Mouse (Mus musculus): Measurements from ENCODE around the gene Ptprk. TPM values are rescaled to one million over a fixed set of nuclear protein-coding genes. Genes with fewer than 3 reads are reported as not detected.

Gene Ptprk
- polyA plus RNA-seq, 1 experiment, result 28.8 TPM

GRCm38 (mm10) chr10:28564110-28564674 lies 489.6 kb downstream of the Ptprk start:
- Histone ChIP-seq H3K4me2 (ENCODE audit: low read depth) (no peak overlapping the region), H3K36me3 (ENCODE audit: control insufficient read depth, insufficient read depth) (peaks cover 3% of the 10 kb centered on the region), H3ac (ENCODE audit: control insufficient read depth, insufficient read length) (no peak overlapping the region), H3K79me2 (ENCODE audit: control insufficient read depth, insufficient read depth) (no peaks in the 10 kb centered on the region), H3K4me3 (no peak overlapping the region), H3K27me3 (ENCODE audit: control insufficient read depth, insufficient read depth, insufficient read length) (no peaks in the 10 kb centered on the region)
- no peak for TF ChIP-seq E2F4 (IDR thresholded peaks at IDR 0.05; ENCODE audit: insufficient read depth)
- TF ChIP-seq SRF (IDR thresholded peaks at IDR 0.05; ENCODE audit: control insufficient read depth, insufficient read length, low read depth), result no peak
- no peak for TF ChIP-seq CEBPB (IDR thresholded peaks at IDR 0.05; ENCODE audit: insufficient read depth, poor library complexity, severe bottlenecking)
- no peak for TF ChIP-seq REST (IDR thresholded peaks at IDR 0.05; ENCODE audit: insufficient read depth, insufficient read length)
- no peak for TF ChIP-seq USF1 (IDR thresholded peaks at IDR 0.05; ENCODE audit: low read depth)
- no peak for TF ChIP-seq POLR2AphosphoS2 (IDR thresholded peaks at IDR 0.05; ENCODE audit: insufficient read length, low read depth)
- no peak for TF ChIP-seq TCF3 (IDR thresholded peaks at IDR 0.05; ENCODE audit: insufficient read length, low read depth)
- TF ChIP-seq MYOG (IDR thresholded peaks at IDR 0.05; ENCODE audit: control insufficient read depth in 1 of 3, insufficient read depth in 1 of 3, insufficient read length in 2 of 3, low read depth in 2 of 3), result no peak
- TF ChIP-seq POLR2A (IDR thresholded peaks at IDR 0.05; ENCODE audit: insufficient read length, low read depth), result no peak
- no peak for TF ChIP-seq MAX (IDR thresholded peaks at IDR 0.05; ENCODE audit: low read depth)
- no peak for TF ChIP-seq MYOD1 (IDR thresholded peaks at IDR 0.05; ENCODE audit: control insufficient read depth in 1 of 3, insufficient read length in 2 of 3, low read depth in 2 of 3)
- TF ChIP-seq TCF12 (IDR thresholded peaks at IDR 0.05; ENCODE audit: insufficient read depth, poor library complexity, severe bottlenecking), result no peak

- no peak for TF ChIP-seq TCF12 (IDR thresholded peaks at IDR 0.05; ENCODE audit: insufficient read depth, poor library complexity, severe bottlenecking)
- no peak for TF ChIP-seq MAX (IDR thresholded peaks at IDR 0.05; ENCODE audit: low read depth)
- no peak for TF ChIP-seq MYOG (IDR thresholded peaks at IDR 0.05; ENCODE audit: control insufficient read depth in 1 of 3, insufficient read depth in 1 of 3, insufficient read length in 2 of 3, low read depth in 2 of 3)
- TF ChIP-seq E2F4 (IDR thresholded peaks at IDR 0.05; ENCODE audit: insufficient read depth), result no peak
- no peak for TF ChIP-seq USF1 (IDR thresholded peaks at IDR 0.05; ENCODE audit: low read depth)
- TF ChIP-seq POLR2A (IDR thresholded peaks at IDR 0.05; ENCODE audit: insufficient read length, low read depth), result no peak
- TF ChIP-seq REST (IDR thresholded peaks at IDR 0.05; ENCODE audit: insufficient read depth, insufficient read length), result no peak
- Histone ChIP-seq H3K4me3 (no peak overlapping the region), H3K36me3 (ENCODE audit: control insufficient read depth, insufficient read depth) (peaks cover 7% of the 10 kb centered on the region), H3K4me2 (ENCODE audit: low read depth) (no peak overlapping the region), H3ac (ENCODE audit: control insufficient read depth, insufficient read length) (no peak overlapping the region), H3K79me2 (ENCODE audit: control insufficient read depth, insufficient read depth) (no peaks in the 10 kb centered on the region), H3K27me3 (ENCODE audit: control insufficient read depth, insufficient read depth, insufficient read length) (no peaks in the 10 kb centered on the region)
Measured at GRCm38 (mm10) chr10:28566378-28566777, 491.8 kb downstream of the Ptprk start.

- Histone ChIP-seq H3K79me2 (ENCODE audit: control insufficient read depth, insufficient read depth) (no peaks in the 10 kb centered on the region), H3K4me2 (ENCODE audit: low read depth) (no peak overlapping the region), H3K36me3 (ENCODE audit: control insufficient read depth, insufficient read depth) (peaks cover 7% of the 10 kb centered on the region), H3ac (ENCODE audit: control insufficient read depth, insufficient read length) (no peak overlapping the region), H3K27me3 (ENCODE audit: control insufficient read depth, insufficient read depth, insufficient read length) (no peaks in the 10 kb centered on the region), H3K4me3 (no peak overlapping the region)
- TF ChIP-seq POLR2A (IDR thresholded peaks at IDR 0.05; ENCODE audit: insufficient read length, low read depth) (no peak), REST (IDR thresholded peaks at IDR 0.05; ENCODE audit: insufficient read depth, insufficient read length) (no peak), TCF3 (IDR thresholded peaks at IDR 0.05; ENCODE audit: insufficient read length, low read depth) (no peak), TCF12 (IDR thresholded peaks at IDR 0.05; ENCODE audit: insufficient read depth, poor library complexity, severe bottlenecking) (no peak), CEBPB (IDR thresholded peaks at IDR 0.05; ENCODE audit: insufficient read depth, poor library complexity, severe bottlenecking) (no peak), MYOG (IDR thresholded peaks at IDR 0.05; ENCODE audit: control insufficient read depth in 1 of 3, insufficient read depth in 1 of 3, insufficient read length in 2 of 3, low read depth in 2 of 3) (no peak), E2F4 (IDR thresholded peaks at IDR 0.05; ENCODE audit: insufficient read depth) (no peak), MAX (IDR thresholded peaks at IDR 0.05; ENCODE audit: low read depth) (no peak), USF1 (IDR thresholded peaks at IDR 0.05; ENCODE audit: low read depth) (no peak), SRF (IDR thresholded peaks at IDR 0.05; ENCODE audit: control insufficient read depth, insufficient read length, low read depth) (no peak), POLR2AphosphoS2 (IDR thresholded peaks at IDR 0.05; ENCODE audit: insufficient read length, low read depth) (no peak), MYOD1 (IDR thresholded peaks at IDR 0.05; ENCODE audit: control insufficient read depth in 1 of 3, insufficient read length in 2 of 3, low read depth in 2 of 3) (no peak)
Measured at GRCm38 (mm10) chr10:28566828-28567227, 492.2 kb downstream of the Ptprk start.

GRCm38 (mm10) chr10:28567441-28567840 lies 492.8 kb downstream of the Ptprk start:
- Histone ChIP-seq H3K27me3 (ENCODE audit: control insufficient read depth, insufficient read depth, insufficient read length) (no peaks in the 10 kb centered on the region), H3K4me3 (no peak overlapping the region), H3K36me3 (ENCODE audit: control insufficient read depth, insufficient read depth) (peaks cover 7% of the 10 kb centered on the region), H3K4me2 (ENCODE audit: low read depth) (no peak overlapping the region), H3K79me2 (ENCODE audit: control insufficient read depth, insufficient read depth) (no peaks in the 10 kb centered on the region), H3ac (ENCODE audit: control insufficient read depth, insufficient read length) (no peak overlapping the region)
- TF ChIP-seq REST (IDR thresholded peaks at IDR 0.05; ENCODE audit: insufficient read depth, insufficient read length), result no peak

- Histone ChIP-seq H3K27me3 (ENCODE audit: control insufficient read depth, insufficient read depth, insufficient read length) (no peaks in the 10 kb centered on the region), H3K79me2 (ENCODE audit: control insufficient read depth, insufficient read depth) (no peaks in the 10 kb centered on the region), H3ac (ENCODE audit: control insufficient read depth, insufficient read length) (no peak overlapping the region), H3K4me2 (ENCODE audit: low read depth) (no peak overlapping the region), H3K36me3 (ENCODE audit: control insufficient read depth, insufficient read depth) (peaks cover 7% of the 10 kb centered on the region), H3K4me3 (no peak overlapping the region)
- TF ChIP-seq MAX (IDR thresholded peaks at IDR 0.05; ENCODE audit: low read depth), result no peak
- no peak for TF ChIP-seq POLR2AphosphoS2 (IDR thresholded peaks at IDR 0.05; ENCODE audit: insufficient read length, low read depth)
- no peak for TF ChIP-seq E2F4 (IDR thresholded peaks at IDR 0.05; ENCODE audit: insufficient read depth)
- TF ChIP-seq REST (IDR thresholded peaks at IDR 0.05; ENCODE audit: insufficient read depth, insufficient read length), result no peak
- no peak for TF ChIP-seq TCF3 (IDR thresholded peaks at IDR 0.05; ENCODE audit: insufficient read length, low read depth)
Measured at GRCm38 (mm10) chr10:28568047-28568446, 493.4 kb downstream of the Ptprk start.

All from myocyte (in vitro differentiated cells).